Mouse (Mus musculus) MEL (cell line): Measurements from ENCODE around the gene Ube3a. TPM values are rescaled to one million over a fixed set of nuclear protein-coding genes. Genes with fewer than 3 reads are reported as not detected.

Source experiments
- DNase-seq: peaks from one replicate; pipeline ENCODE4 v3.0.0; 2011; ENCODE audit warnings: low read depth, low spot score
- H3K27ac ChIP-seq: 2 replicates; pipeline ENCODE4 v1.5.1; 2012; ENCODE audit warnings: low read depth, mild to moderate bottlenecking, control low read depth, low read length, moderate library complexity; ENCODE audit not compliant: control insufficient read depth
- H3K27me3 ChIP-seq, 2 experiments: fragments of 150-350 bp in 1 of 2; sonication (generic) in 1 of 2; 2 replicates each; pipeline ENCODE4 v1.6.1; 2012; ENCODE audit warnings: low read length in 2 of 2, mild to moderate bottlenecking in 2 of 2, improper control_type of control experiment in 1 of 2, moderate library complexity in 1 of 2; ENCODE audit not compliant: insufficient read depth in 2 of 2, control insufficient read depth in 1 of 2
- H3K36me3 ChIP-seq, 2 experiments: 2 replicates each; pipeline ENCODE4 v1.6.1; 2012 to 2014; ENCODE audit warnings: low read length in 2 of 2, improper control_type of control experiment in 1 of 2, inconsistent platforms in 1 of 2, mild to moderate bottlenecking in 1 of 2; ENCODE audit not compliant: insufficient read depth in 2 of 2, control insufficient read depth in 1 of 2
- H3K4me1 ChIP-seq, 2 experiments: fragments of 150-350 bp in 1 of 2; sonication (generic) in 1 of 2; 2 replicates each; pipeline ENCODE4 v1.6.1; 2012; ENCODE audit warnings: low read length in 2 of 2, improper control_type of control experiment in 1 of 2, mild to moderate bottlenecking in 1 of 2; ENCODE audit not compliant: insufficient read depth in 2 of 2, control insufficient read depth in 1 of 2
- H3K4me3 ChIP-seq, 2 experiments: fragments of 150-350 bp in 1 of 2; sonication (generic) in 1 of 2; 2 replicates each; pipeline ENCODE4 v1.5.1; 2012; ENCODE audit warnings: low read depth in 2 of 2, low read length in 2 of 2, mild to moderate bottlenecking in 2 of 2, moderate library complexity in 2 of 2, control low read depth in 1 of 2, improper control_type of control experiment in 1 of 2; ENCODE audit not compliant: control insufficient read depth in 1 of 2, insufficient read depth in 1 of 2
- H3K79me2 ChIP-seq: 2 replicates; pipeline ENCODE4 v1.6.1; 2012; ENCODE audit warnings: mild to moderate bottlenecking, low read length, moderate library complexity; ENCODE audit not compliant: control insufficient read depth, poor library complexity, insufficient read depth
- H3K9ac ChIP-seq: 2 replicates; pipeline ENCODE4 v1.6.1; 2012; ENCODE audit warnings: low read depth, mild to moderate bottlenecking, control low read depth, low read length, moderate library complexity; ENCODE audit not compliant: control insufficient read depth, poor library complexity, severe bottlenecking
- H3K9me3 ChIP-seq: fragments of 150-350 bp; sonication (generic); replicated peaks from 2 replicates; pipeline ENCODE4 v1.6.1; 2012; ENCODE audit warnings: mild to moderate bottlenecking, low read length, improper control_type of control experiment, moderate library complexity; ENCODE audit not compliant: insufficient read depth
- CHD1 ChIP-seq: IDR thresholded peaks from 2 replicates; pipeline ENCODE4 v1.6.1; 2012; ENCODE audit warnings: low read depth, mild to moderate bottlenecking, inconsistent platforms, low read length, improper control_type of control experiment
- CTCF ChIP-seq, 3 experiments: IDR thresholded peaks in 2 of 3; conservative IDR thresholded peaks in 1 of 3; 2 replicates each; pipeline ENCODE4 v1.5.1; 2011 to 2012; ENCODE audit warnings: low read length in 3 of 3, low read depth in 2 of 3, mild to moderate bottlenecking in 2 of 3, improper control_type of control experiment in 1 of 3, inconsistent platforms in 1 of 3, mixed read lengths in 1 of 3, moderate library complexity in 1 of 3; ENCODE audit not compliant: control insufficient read depth in 1 of 3, insufficient read depth in 1 of 3, poor library complexity in 1 of 3, severe bottlenecking in 1 of 3
- GATA1 ChIP-seq: IDR thresholded peaks from 2 replicates; pipeline ENCODE4 v1.6.1; 2011; ENCODE audit warnings: low read depth, low read length, improper control_type of control experiment
- HCFC1 ChIP-seq: IDR thresholded peaks from 2 replicates; pipeline ENCODE4 v1.6.1; 2012; ENCODE audit warnings: low read depth, mild to moderate bottlenecking, inconsistent platforms, low read length, improper control_type of control experiment, moderate library complexity
- JUND ChIP-seq: IDR thresholded peaks from 2 replicates; pipeline ENCODE4 v1.6.1; 2011; ENCODE audit warnings: low read depth, mild to moderate bottlenecking, improper control_type of control experiment, low read length
- MEF2A ChIP-seq: IDR thresholded peaks from 2 replicates; pipeline ENCODE4 v1.6.1; 2014; ENCODE audit warnings: low read depth, mild to moderate bottlenecking, inconsistent platforms, low read length, improper control_type of control experiment; ENCODE audit not compliant: poor library complexity, insufficient replicate concordance, severe bottlenecking; ENCODE audit errors: extremely low read depth
- NELFE ChIP-seq: IDR thresholded peaks from 2 replicates; pipeline ENCODE4 v1.6.1; 2011; ENCODE audit warnings: low read depth, low read length, improper control_type of control experiment
- POLR2AphosphoS5 ChIP-seq: IDR thresholded peaks from 2 replicates; pipeline ENCODE4 v1.6.1; 2012; ENCODE audit warnings: low read depth, borderline replicate concordance, mild to moderate bottlenecking, inconsistent platforms, low read length, moderate library complexity, mixed read lengths
- SIN3A ChIP-seq: IDR thresholded peaks from 2 replicates; pipeline ENCODE4 v1.6.1; 2012; ENCODE audit warnings: low read length, improper control_type of control experiment, inconsistent platforms
- TBP ChIP-seq: IDR thresholded peaks from 2 replicates; pipeline ENCODE4 v1.8.0; 2011; ENCODE audit warnings: low read depth, low read length, improper control_type of control experiment
- USF1 ChIP-seq: IDR thresholded peaks from 2 replicates; pipeline ENCODE4 v1.6.1; 2014; ENCODE audit warnings: low read depth, mild to moderate bottlenecking, inconsistent platforms, low read length, improper control_type of control experiment, moderate library complexity
- ZC3H11A ChIP-seq: IDR thresholded peaks from 2 replicates; pipeline ENCODE4 v1.6.1; 2012; ENCODE audit warnings: low read depth, mild to moderate bottlenecking, inconsistent platforms, low read length, improper control_type of control experiment
- ZKSCAN1 ChIP-seq: IDR thresholded peaks from 2 replicates; pipeline ENCODE4 v1.6.1; 2012; ENCODE audit warnings: low read depth, mild to moderate bottlenecking, inconsistent platforms, low read length, improper control_type of control experiment, moderate library complexity
- polyA plus RNA-seq, 2 experiments: library from polyadenylated mRNA; stranded (reverse) in 1 of 2; unstranded in 1 of 2; fragments of >175 nt in 1 of 2; fragments of >200 nt in 1 of 2; gene quantifications; 2 replicates each; pipeline versions ENCODE4 v1.2.1 to v1.2.4; 2012; ENCODE audit warnings: low replicate concordance in 2 of 2, low read depth in 1 of 2; ENCODE audit not compliant: insufficient read length in 2 of 2, insufficient read depth in 1 of 2, missing spikeins in 1 of 2
- total RNA-seq: library from RNA; depleted of rRNA; stranded (reverse); fragments of 300-350 nt; gene quantifications from 2 replicates; pipeline ENCODE4 v1.2.3, GENCODE M21; 2012

Gene Ube3a
- total and polyA plus RNA-seq, 3 experiments = 46.3 to 112 (median 81.7) TPM

GRCm38 (mm10) chr7:59234773-59235401, 6.3 kb downstream of the Ube3a start:
- no peak for TF ChIP-seq POLR2AphosphoS5
- no peak for TF ChIP-seq USF1
- no peak for TF ChIP-seq GATA1
- TF ChIP-seq MEF2A = no peak
- no peak for DNase-seq
- Histone ChIP-seq H3K9ac (no peak overlapping the region), H3K4me1 (peaks cover 5 to 17% of the 10 kb centered on the region in 2 experiments; a peak in 2 of 4 replicates), H3K27me3 (no peaks in the 10 kb centered on the region), H3K79me2 (peaks cover 38% of the 10 kb centered on the region), H3K36me3 (peaks cover 0 to 42% of the 10 kb centered on the region in 2 experiments; a peak in 2 of 4 replicates), H3K9me3 (no peaks in the 10 kb centered on the region), H3K27ac (no peak overlapping the region), H3K4me3 (no peak overlapping the region)

GRCm38 (mm10) chr7:59243257-59243656, 14.7 kb downstream of the Ube3a start:
- H3K4me3 ChIP-seq = no peak overlapping the region
- H3K36me3 ChIP-seq = peaks cover 10 to 16% of the 10 kb centered on the region in 2 experiments
- peaks cover 0 to 9% of the 10 kb centered on the region in 2 experiments; a peak in 2 of 4 replicates for H3K4me1 ChIP-seq
- H3K9me3 ChIP-seq = no peaks in the 10 kb centered on the region
- H3K27me3 ChIP-seq = no peaks in the 10 kb centered on the region
- no peak overlapping the region for H3K9ac ChIP-seq
- TF ChIP-seq JUND (no peak), HCFC1 (no peak), NELFE (no peak), ZC3H11A (no peak), TBP (no peak), CHD1 (no peak), ZKSCAN1 (no peak), SIN3A (no peak)
- no peak for DNase-seq
- no peak overlapping the region for H3K27ac ChIP-seq
- H3K79me2 ChIP-seq = peaks cover 11% of the 10 kb centered on the region

DNA sequence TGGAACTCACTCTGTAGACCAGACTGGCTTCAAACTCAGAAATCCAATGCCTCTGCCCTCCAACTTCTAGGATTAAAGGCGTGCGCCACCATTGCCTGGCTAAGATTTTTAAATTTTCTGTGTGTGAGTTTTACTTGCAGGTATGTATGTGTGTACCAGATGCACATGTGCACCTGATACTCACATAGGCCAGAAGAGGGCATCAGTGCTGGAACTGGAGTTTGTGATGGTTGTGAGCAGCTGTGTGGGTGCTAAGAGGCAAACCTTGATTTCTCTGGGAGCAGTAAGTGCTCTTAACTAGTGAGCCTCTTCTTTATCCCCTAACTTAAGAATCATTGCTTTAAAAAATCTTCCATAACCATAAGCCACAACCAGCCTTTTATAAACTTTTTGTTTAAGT, 17.0 kb downstream of the Ube3a start:
- peaks cover 6% of the 10 kb centered on the region for H3K79me2 ChIP-seq
- H3K4me3 ChIP-seq = no peak overlapping the region
- H3K9ac ChIP-seq = no peak overlapping the region
- H3K36me3 ChIP-seq = peaks cover 6 to 27% of the 10 kb centered on the region in 2 experiments
- no peak overlapping the region for H3K27ac ChIP-seq
- DNase-seq = peak; percentile 49
- H3K4me1 ChIP-seq = peaks cover 0 to 7% of the 10 kb centered on the region in 2 experiments; a peak in 2 of 4 replicates
- H3K27me3 ChIP-seq = no peaks in the 10 kb centered on the region
- no peaks in the 10 kb centered on the region for H3K9me3 ChIP-seq
- no peak for TF ChIP-seq JUND
- peak; percentile 16 to 37 (median 26); a peak in 3 of 6 replicates for TF ChIP-seq CTCF (IDR thresholded peaks at IDR 0.05 in 2 of 3, conservative IDR thresholded peaks at IDR 0.05 in 1 of 3; ENCODE audit: control insufficient read depth in 1 of 3, insufficient read depth in 1 of 3, low read depth in 2 of 3, low read length in 3 of 3, poor library complexity in 1 of 3, severe bottlenecking in 1 of 3)
